8 mouse cellular contexts compared by ENCODE assay signal in the genomic region with DNA sequence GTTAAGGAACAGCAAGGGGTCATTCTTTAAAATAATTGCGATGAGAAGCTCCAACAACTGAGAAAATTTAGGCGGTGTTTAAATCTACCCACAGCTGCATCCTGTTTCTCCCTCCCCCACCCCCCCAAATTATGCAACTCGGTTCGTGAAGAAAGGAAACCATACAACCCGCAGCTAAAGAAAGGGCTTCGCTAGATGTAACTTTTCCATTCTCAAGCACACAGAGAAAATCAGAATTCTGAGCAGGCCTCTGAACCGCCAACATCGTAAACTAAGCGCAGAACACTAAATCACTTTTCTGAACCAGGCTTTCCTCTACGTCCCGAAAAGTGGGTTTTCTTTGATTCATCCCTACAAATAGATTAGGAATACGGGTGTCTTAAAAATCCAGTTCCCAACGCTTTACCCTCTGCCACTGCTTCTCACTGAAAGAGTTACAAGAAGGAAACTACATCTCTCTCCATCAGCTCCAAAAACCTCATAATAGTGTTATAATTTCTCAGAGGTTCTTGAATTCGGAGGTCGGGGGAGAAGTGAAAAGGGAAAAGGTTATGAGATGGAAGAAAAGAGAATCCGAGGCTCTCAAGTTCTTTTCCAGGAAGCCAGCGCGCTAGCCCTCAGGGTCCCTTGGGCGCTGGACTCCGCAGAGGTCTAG. TPM values are rescaled to one million over a fixed set of nuclear protein-coding genes. Genes with fewer than 3 reads are reported as not detected.
DNase-seq lines count a peak whose midpoint lies in the region; ATAC-seq and TF ChIP-seq lines count a peak whose summit lies in the region.

No protein-coding gene starts in this region.

- H3K9me3 ChIP-seq in heart, embryonic 10.5 days: no peaks in the 10 kb centered on the region
- no peaks in the 10 kb centered on the region for H3K9me3 ChIP-seq in liver, embryonic 12.5 days (replicated peaks)
- H3K9me3 ChIP-seq in stomach, postnatal 0 days (ENCODE audit: control insufficient read depth, low read length): no peaks in the 10 kb centered on the region

- TF ChIP-seq POLR2A in lung, adult 2 months (IDR thresholded peaks at IDR 0.05; ENCODE audit: borderline replicate concordance, extremely low read depth, low read depth, low read length): no peak

- H3K4me1 ChIP-seq in lung, adult 2 months (ENCODE audit: control insufficient read depth, insufficient read depth, low read length): peaks cover 2% of the 10 kb centered on the region
- peaks cover 26% of the 10 kb centered on the region for H3K4me1 ChIP-seq in heart, embryonic 10.5 days
- peaks cover 23% of the 10 kb centered on the region for H3K4me1 ChIP-seq in liver, embryonic 12.5 days
- no peaks in the 10 kb centered on the region for H3K4me1 ChIP-seq in stomach, postnatal 0 days (replicated peaks; ENCODE audit: control insufficient read depth, insufficient read depth)

- H3K27ac ChIP-seq in heart, embryonic 10.5 days: peak overlapping the region; percentile 94
- 0 out of 2 replicates have a peak overlapping the region, but pooled peaks have one; percentile 23 for H3K27ac ChIP-seq in liver, embryonic 12.5 days
- H3K27ac ChIP-seq in stomach, postnatal 0 days (replicated peaks): peak overlapping the region; percentile 95

- no peak for TF ChIP-seq CTCF in lung, adult 2 months (IDR thresholded peaks at IDR 0.05; ENCODE audit: insufficient read depth, low read length)
- no peak for TF ChIP-seq CTCF in stomach, postnatal 0 days (IDR thresholded peaks at IDR 0.05; ENCODE audit: low read depth)

- DNase-seq in lung, adult 2 months: no peak
- no peak for DNase-seq in lung, postnatal 14 days
- DNase-seq in T-cell, adult 2 months (ENCODE audit: low spot score): peak; percentile 61
- no peak for DNase-seq in heart, embryonic 10.5 days (ENCODE audit: low spot score)
- DNase-seq in stomach, postnatal 0 days (ENCODE audit: low spot score): peak; percentile 26
- DNase-seq in layer of hippocampus, postnatal 14 days (ENCODE audit: low spot score in 2 of 2): no peak

- no peak for ATAC-seq in liver, embryonic 12.5 days
- no peak for ATAC-seq in stomach, postnatal 0 days (ENCODE audit: low FRiP score, low TSS enrichment)
- ATAC-seq in erythroid progenitor cell, adult 5-6 weeks (replicated peaks; ENCODE audit: low FRiP score, poor library complexity, severe bottlenecking): no peak

- WGBS in lung, adult 2 months: 3% methylated on average over 20 of the region's 20 CpGs
- 23% methylated on average over 20 of the region's 20 CpGs for WGBS in heart, embryonic 10.5 days
- WGBS in liver, embryonic 12.5 days (ENCODE audit: insufficient replicate concordance): 6% methylated on average over 20 of the region's 20 CpGs
- WGBS in stomach, postnatal 0 days: 8% methylated on average over 20 of the region's 20 CpGs

- TF ChIP-seq EP300 in stomach, postnatal 0 days (optimal IDR thresholded peaks at IDR 0.05): no peak

- H3K27me3 ChIP-seq in heart, embryonic 10.5 days (ENCODE audit: insufficient read depth, poor library complexity, severe bottlenecking): no peaks in the 10 kb centered on the region
- peaks cover 19% of the 10 kb centered on the region for H3K27me3 ChIP-seq in liver, embryonic 12.5 days (replicated peaks)
- no peaks in the 10 kb centered on the region for H3K27me3 ChIP-seq in stomach, postnatal 0 days (ENCODE audit: control insufficient read depth, insufficient read depth, low read length)

- peaks cover 25% of the 10 kb centered on the region for H3K36me3 ChIP-seq in heart, embryonic 10.5 days
- peaks cover 20% of the 10 kb centered on the region for H3K36me3 ChIP-seq in liver, embryonic 12.5 days
- peaks cover 9% of the 10 kb centered on the region for H3K36me3 ChIP-seq in stomach, postnatal 0 days (ENCODE audit: control insufficient read depth, insufficient read depth, low read length)

- H3K9ac ChIP-seq in liver, embryonic 12.5 days: peak overlapping the region; percentile 78
- peak overlapping the region; percentile 89 for H3K9ac ChIP-seq in stomach, postnatal 0 days (ENCODE audit: low read length)

- H3K4me2 ChIP-seq in liver, embryonic 12.5 days: peak overlapping the region; percentile 91
- H3K4me2 ChIP-seq in stomach, postnatal 0 days (replicated peaks; ENCODE audit: low read depth): peak overlapping the region; percentile 74

- H3K4me3 ChIP-seq in lung, adult 2 months (replicated peaks; ENCODE audit: extremely low read depth, low read depth, low read length): peak overlapping the region; percentile 96
- H3K4me3 ChIP-seq in heart, embryonic 10.5 days: peak overlapping the region; percentile 92
- H3K4me3 ChIP-seq in liver, embryonic 12.5 days: peak overlapping the region; percentile 78
- H3K4me3 ChIP-seq in stomach, postnatal 0 days (ENCODE audit: low read depth, low read length): peak overlapping the region; percentile 94

RNA-seq across cellular contexts. Expression of a gene that starts 17.7 kb away (rescaled TPM):
- polyA plus RNA-seq in lung, adult 2 months (2012; rRNA removed): 13.4 and 15.3 TPM in 2 replicates
- 1.7 and 3.1 TPM in 2 replicates for polyA plus RNA-seq in heart, embryonic 10.5 days (2016; fragmentation: Nextera tagmentation; extraction: Ambion mirVana)
- 2.4 and 2.6 TPM in 2 replicates for polyA plus RNA-seq in liver, embryonic 12.5 days (2016; fragmentation: Nextera tagmentation; extraction: Ambion mirVana)
- 9.0 and 9.1 TPM in 2 replicates for polyA plus RNA-seq in stomach, postnatal 0 days (2015; fragmentation: Nextera tagmentation; extraction: Ambion mirVana)
- total RNA-seq in layer of hippocampus, postnatal 14 days (2021): 1 to 10 TPM; 4.9 to 5.1 TPM
- total RNA-seq in erythroid progenitor cell, adult 5-6 weeks (2015; ENCODE audit: low replicate concordance): 8.8 and 11.2 TPM in 2 replicates
- total RNA-seq in erythroid progenitor cell, adult 5-6 weeks (2017; ENCODE audit: low replicate concordance): 4.5 and 6.0 TPM in 2 replicates

Comparison
In these comparisons a context has a peak if more than half of its experiments do, and no peak if none do; other contexts are left out.
1. DNase-seq: peak in T-cell, adult 2 months (single experiment) and stomach, postnatal 0 days (single experiment); none in lung, adult 2 months (single experiment), lung, postnatal 14 days (single experiment), heart, embryonic 10.5 days (single experiment) and layer of hippocampus, postnatal 14 days (0 of 2).
2. H3K27ac ChIP-seq: peak in every context shown above with its lines; median percentile 95 in stomach, postnatal 0 days; 94 in heart, embryonic 10.5 days; 23 in liver, embryonic 12.5 days.
3. Peak in every context shown above with its lines, with median percentiles within 50 percentile points of each other: H3K4me3 ChIP-seq.